Mouse (Mus musculus) activated CD4-positive, CD25-positive, alpha-beta regulatory T cell (primary cell): ENCODE data around the gene Atg4b. TPM values are rescaled to one million over a fixed set of nuclear protein-coding genes. Genes with fewer than 3 reads are reported as not detected.

ENCODE experiments used
- polyA plus RNA-seq, 2 experiments: library from polyadenylated mRNA; unstranded; fragments of 100-300 nt; shearing (Covaris generic); gene quantifications; one replicate each; pipeline ENCODE4 v1.2.1; 2017

Gene Atg4b
- polyA plus RNA-seq, result 100 to 1,000 TPM in 1 of 2 experiments, 10 to 100 TPM in 1; 74.7 to 112 TPM

GRCm38 (mm10) chr1:93751290-93751689 lies at the start of gene Atg4b:
Gene Atg4b, plus strand, starts transcription at chr1:93751500.

GRCm38 (mm10) chr1:93754573-93755290 lies 3.4 kb downstream of the Atg4b start, which contains the start of gene Thap4:
Gene Thap4, minus strand, starts transcription at chr1:93754864.

GRCm38 (mm10) chr1:93801741-93802238 lies 50.5 kb downstream of the Atg4b start, which contains the start of gene Dtymk:
Gene Dtymk, minus strand, starts transcription at chr1:93801934.

DNA sequence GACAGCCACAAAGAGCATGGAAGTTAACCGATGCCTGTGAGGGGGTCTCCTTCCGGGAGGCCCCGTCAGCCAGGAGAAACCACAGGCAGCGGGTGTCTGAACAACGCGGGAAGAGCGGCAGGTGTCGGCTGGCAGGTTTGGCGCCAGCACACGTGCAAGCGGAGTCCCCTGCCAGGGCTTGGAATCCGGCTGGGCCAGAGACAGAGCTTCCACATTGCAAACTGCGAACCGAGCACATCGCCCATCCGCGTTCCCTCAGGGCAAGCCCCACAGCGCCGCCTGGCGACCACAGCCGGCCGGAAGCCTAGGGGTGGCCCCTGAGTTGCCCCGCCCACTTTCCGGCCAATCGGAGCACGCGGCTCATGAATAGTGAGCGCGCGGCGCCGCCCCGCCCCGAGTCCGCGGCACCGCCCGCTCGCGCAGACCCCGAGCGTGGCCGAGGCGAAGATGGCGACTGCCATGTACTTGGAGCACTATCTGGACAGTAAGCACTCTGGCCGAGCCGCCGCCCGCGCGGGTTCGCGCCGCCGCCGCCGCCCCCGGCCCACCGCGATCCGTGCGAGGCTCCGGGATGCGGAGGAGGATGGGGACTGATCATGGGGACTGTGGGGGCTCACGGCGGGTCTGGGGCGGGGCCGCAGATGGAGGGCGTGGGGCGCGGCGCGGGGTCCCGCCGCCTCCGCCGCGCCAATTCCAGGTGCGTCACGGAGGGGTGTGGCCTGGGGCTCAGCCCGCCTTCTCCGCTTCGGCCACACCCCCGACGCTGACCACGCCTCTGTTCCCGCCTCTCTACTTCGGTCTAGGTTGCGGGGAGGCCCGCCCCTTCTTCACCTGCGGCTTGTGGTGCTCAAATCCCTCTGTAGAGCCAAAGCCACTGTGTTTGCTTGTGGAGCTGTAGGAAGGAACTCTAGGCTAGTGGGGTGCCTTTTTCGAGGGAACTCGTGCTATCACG lies 52.5 kb downstream of the Atg4b start, which contains the start of gene Ing5:
Ing5 (plus strand) TSS at position 410 of the 952 bp plus-strand sequence.

GRCm38 (mm10) chr1:93824609-93825008 lies 73.3 kb downstream of the Atg4b start, which contains the start of gene D2hgdh:
Gene D2hgdh, plus strand, starts transcription at chr1:93824909.

Other genes with a start within 250 kb of the Atg4b start
- gene Farp2, start 239.4 kb upstream of the Atg4b start, polyA plus RNA-seq, result 1 to 10 TPM in 1 of 2 experiments, under 1 TPM in 1; 0.92 to 1.0 TPM
- gene Stk25, start 92.8 kb upstream of the Atg4b start, polyA plus RNA-seq, result 100 to 1,000 TPM in 1 of 2 experiments, 10 to 100 TPM in 1; 89.5 to 113 TPM
- under 1 TPM in 1 of 2 experiments, not detected in 1; 0.38 TPM for gene Bok, start 65.8 kb upstream of the Atg4b start, polyA plus RNA-seq
- 10 to 100 TPM; 31.4 to 34.9 TPM for gene Thap4, start 3.4 kb downstream of the Atg4b start, polyA plus RNA-seq
- gene Dtymk, start 50.4 kb downstream of the Atg4b start, polyA plus RNA-seq, result 100 to 1,000 TPM; 116 to 166 TPM
- gene Ing5, start 52.5 kb downstream of the Atg4b start, polyA plus RNA-seq, result 10 to 100 TPM; 15.0 to 19.3 TPM
- gene D2hgdh, start 73.4 kb downstream of the Atg4b start, polyA plus RNA-seq, result 10 to 100 TPM; 14.3 to 16.1 TPM
- under 1 TPM in 1 of 2 experiments, not detected in 1; 0.39 TPM for gene Gal3st2, start 109.8 kb downstream of the Atg4b start, polyA plus RNA-seq
- gene Gal3st2b, start 166.8 kb downstream of the Atg4b start, polyA plus RNA-seq, result under 1 TPM in 1 of 2 experiments, not detected in 1; 0.23 TPM
- under 1 TPM; 0.04 to 0.63 TPM for gene Gal3st2c, start 239.0 kb downstream of the Atg4b start, polyA plus RNA-seq